Mouse (Mus musculus) small intestine, adult 2 months (tissue): ENCODE results near the gene Tmc6. TPM values are rescaled to one million over a fixed set of nuclear protein-coding genes. Genes with fewer than 3 reads are reported as not detected.

Experiments used
- H3K27ac ChIP-seq: fragments of 200-500 bp; 2 replicates; pipeline ENCODE4 v1.5.1; 2012; ENCODE audit warnings: low read depth, low read length, control low read depth, inconsistent platforms; ENCODE audit not compliant: insufficient read depth
- H3K27me3 ChIP-seq: fragments of 200-500 bp; 2 replicates; pipeline ENCODE4 v1.6.1; 2012; ENCODE audit warnings: mild to moderate bottlenecking, moderate library complexity, low read length, inconsistent platforms; ENCODE audit not compliant: control insufficient read depth, insufficient read depth
- H3K36me3 ChIP-seq: fragments of 200-500 bp; 2 replicates; pipeline ENCODE4 v1.6.1; 2012; ENCODE audit warnings: mild to moderate bottlenecking, low read length, control low read depth, inconsistent platforms; ENCODE audit not compliant: control insufficient read depth, insufficient read depth
- H3K4me1 ChIP-seq: fragments of 200-500 bp; 2 replicates; pipeline ENCODE4 v1.6.1; 2012; ENCODE audit warnings: low read length, inconsistent platforms, mixed read lengths; ENCODE audit not compliant: control insufficient read depth, insufficient read depth, insufficient read length
- H3K4me3 ChIP-seq: fragments of 200-500 bp; 2 replicates; pipeline ENCODE4 v1.5.1; 2012; ENCODE audit warnings: low read depth, mild to moderate bottlenecking, control low read depth, inconsistent platforms, low read length, moderate library complexity
- CTCF ChIP-seq: fragments of 200-500 bp; IDR thresholded peaks from 2 replicates; pipeline ENCODE4 v1.5.1; 2012; ENCODE audit warnings: low read depth, mild to moderate bottlenecking, control low read depth, inconsistent platforms, low read length, moderate library complexity, mixed read lengths; ENCODE audit not compliant: insufficient replicate concordance, insufficient read length; ENCODE audit errors: extremely low read depth
- POLR2A ChIP-seq: fragments of 200-500 bp; IDR thresholded peaks from 2 replicates; pipeline ENCODE4 v1.6.1; 2012; ENCODE audit warnings: low read depth, mild to moderate bottlenecking, control low read depth, inconsistent platforms, low read length, moderate library complexity
- WGBS: fragments of 180-500 bp; shearing (Covaris S2); methylation state at CpG from one replicate; pipeline ENCODE4 v1.1.7; 2018; 5-methylcytosine and 5-hydroxymethylcytosine counted together
- polyA plus RNA-seq: library from polyadenylated mRNA; depleted of rRNA; stranded (reverse); fragments of >200 nt; gene quantifications from 2 replicates; pipeline ENCODE4 v1.2.3, GENCODE M21; 2012; rRNA removed

Gene Tmc6
- polyA plus RNA-seq, 1 experiment, result 84.7 TPM

- Histone ChIP-seq H3K27me3 (no peaks in the 10 kb centered on the region), H3K4me1 (peaks cover 3% of the 10 kb centered on the region; the same call in 1 of the 2 replicates), H3K4me3 (no peak overlapping the region), H3K36me3 (peaks cover 5% of the 10 kb centered on the region; the same call in 1 of the 2 replicates), H3K27ac (no peak overlapping the region)
- WGBS, result 90% methylated on average over 5 of the region's 5 CpGs
- no peak for TF ChIP-seq POLR2A
- TF ChIP-seq CTCF, result no peak
These were observed 53.8 kb downstream of the Tmc6 start for GRCm38 (mm10) chr11:117728245-117728644.

- TF ChIP-seq POLR2A (no peak), CTCF (no peak)
- peaks cover 9% of the 10 kb centered on the region for H3K36me3 ChIP-seq
- H3K27ac ChIP-seq, result no peak overlapping the region
- H3K27me3 ChIP-seq, result no peaks in the 10 kb centered on the region
- WGBS, result 33% methylated on average over 4 of the region's 4 CpGs
- H3K4me1 ChIP-seq, result peaks cover 3% of the 10 kb centered on the region; the same call in 1 of the 2 replicates
- no peak overlapping the region for H3K4me3 ChIP-seq
These were observed 55.0 kb downstream of the Tmc6 start for GRCm38 (mm10) chr11:117727031-117727430.

DNA sequence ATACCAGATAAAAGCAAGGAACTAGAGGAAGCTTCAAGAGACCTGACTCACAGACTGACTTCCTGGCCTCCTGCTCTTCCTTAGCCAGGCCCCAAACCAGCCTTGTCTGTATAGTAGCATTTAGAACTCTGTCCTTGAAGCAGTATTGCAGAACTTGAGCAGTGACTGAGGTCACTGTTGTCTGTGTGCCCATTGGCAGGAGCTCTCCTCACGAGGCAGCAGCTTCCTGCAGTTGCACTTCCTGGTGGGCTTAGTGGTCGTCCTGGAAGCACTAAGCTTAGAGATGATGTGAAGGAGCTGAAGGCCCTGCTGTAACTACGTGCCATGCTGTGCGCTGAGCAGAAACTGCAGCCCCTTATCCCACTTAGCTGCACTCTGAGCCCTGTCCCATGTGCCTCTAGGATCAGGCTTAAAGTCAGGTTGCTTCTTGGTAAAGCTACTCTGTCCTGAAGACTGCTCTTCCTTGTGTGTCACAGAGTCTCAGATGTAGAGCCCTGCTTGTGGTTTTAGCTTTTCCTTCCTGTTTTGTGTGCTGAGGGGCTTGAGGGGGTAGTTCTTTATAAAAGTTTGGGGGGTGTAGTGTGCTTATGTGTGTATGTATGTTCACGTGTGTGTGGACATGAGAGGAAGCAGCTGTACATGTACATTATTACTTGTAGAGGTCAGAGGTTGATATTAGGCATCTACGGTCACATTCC, 57.2 kb downstream of the Tmc6 start:
- peaks cover 25% of the 10 kb centered on the region for H3K36me3 ChIP-seq
- H3K27me3 ChIP-seq, result no peaks in the 10 kb centered on the region
- WGBS, result 84% methylated on average over 6 of the region's 6 CpGs
- peaks cover 3% of the 10 kb centered on the region; the same call in 1 of the 2 replicates for H3K4me1 ChIP-seq
- no peak overlapping the region for H3K27ac ChIP-seq
- TF ChIP-seq CTCF, result no peak
- no peak for TF ChIP-seq POLR2A
- H3K4me3 ChIP-seq, result no peak overlapping the region

DNA sequence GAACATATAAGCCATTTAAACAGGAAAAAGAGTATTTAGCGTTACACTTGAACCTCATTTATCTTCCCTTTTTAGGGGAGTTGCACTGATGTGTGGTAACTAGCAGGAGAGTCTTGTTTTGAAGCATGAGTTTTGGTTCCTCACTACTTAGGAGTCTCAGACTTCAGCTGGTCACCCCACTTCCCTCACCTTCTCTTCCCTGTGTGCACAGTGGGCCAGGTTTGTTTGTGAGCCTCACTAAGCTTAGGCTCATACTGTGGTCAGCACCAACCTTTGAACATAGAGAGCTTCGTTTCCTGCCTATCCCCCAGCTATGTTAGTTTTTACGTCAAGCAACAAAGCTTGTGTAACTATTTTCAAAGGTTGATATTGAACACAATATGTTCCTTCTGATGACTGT, 63.2 kb downstream of the Tmc6 start:
- Histone ChIP-seq H3K4me1 (no peaks in the 10 kb centered on the region), H3K36me3 (peaks cover 50% of the 10 kb centered on the region), H3K27me3 (no peaks in the 10 kb centered on the region), H3K4me3 (no peak overlapping the region), H3K27ac (no peak overlapping the region)
- WGBS, result 83% methylated on average over 3 of the region's 3 CpGs
- no peak for TF ChIP-seq POLR2A
- no peak for TF ChIP-seq CTCF

Other genes starting within 250 kb of the Tmc6 start
- gene Tnrc6c, start 127.9 kb downstream of the Tmc6 start, polyA plus RNA-seq, result 5.9 and 14.6 TPM in 2 replicates
- 34.3 and 59.6 TPM in 2 replicates for gene Tmc8, start 122 bp downstream of the Tmc6 start, polyA plus RNA-seq
- 0.09 and 0.47 TPM in 2 replicates for gene 6030468B19Rik, start 15.5 kb upstream of the Tmc6 start, polyA plus RNA-seq
- gene Gm20708, start 27.5 kb upstream of the Tmc6 start, polyA plus RNA-seq, result 0.06 TPM in 1 of 2 replicates, not detected in the other
- 183 and 229 TPM in 2 replicates for gene Syngr2, start 27.5 kb upstream of the Tmc6 start, polyA plus RNA-seq
- 4.3 and 11.1 TPM in 2 replicates for gene Afmid, start 43.7 kb upstream of the Tmc6 start, polyA plus RNA-seq
- 22.8 and 52.2 TPM in 2 replicates for gene Tk1, start 43.9 kb upstream of the Tmc6 start, polyA plus RNA-seq
- 4.3 and 9.5 TPM in 2 replicates for gene Birc5, start 67.1 kb upstream of the Tmc6 start, polyA plus RNA-seq
- gene Tmem235, start 78.6 kb upstream of the Tmc6 start, polyA plus RNA-seq, result 0.11 TPM in 1 of 2 replicates, not detected in the other
- gene Tha1, start 91.3 kb upstream of the Tmc6 start, polyA plus RNA-seq, result 25.8 and 27.7 TPM in 2 replicates
- gene Socs3, start 187.8 kb upstream of the Tmc6 start, polyA plus RNA-seq, result 27.2 and 47.2 TPM in 2 replicates
- gene Pgs1, start 204.1 kb upstream of the Tmc6 start, polyA plus RNA-seq, result 19.8 and 35.0 TPM in 2 replicates